Mouse (Mus musculus) forebrain, embryonic 13.5 days (tissue): ENCODE data around the gene Slc39a7. TPM values are rescaled to one million over a fixed set of nuclear protein-coding genes. Genes with fewer than 3 reads are reported as not detected.

ENCODE experiments used
- ATAC-seq: fragments of 200-750 bp; cut with Nextera tagmentation; 2 replicates; pipeline ENCODE4 v1.8.0; 2017
- H3K27ac ChIP-seq: fragments of 300-500 bp; sonication (generic); 2 replicates; pipeline ENCODE4 v1.5.1; 2015; ENCODE audit warnings: inconsistent platforms, mild to moderate bottlenecking, moderate library complexity
- H3K27me3 ChIP-seq: fragments of 300-500 bp; sonication (generic); 2 replicates; pipeline ENCODE4 v1.6.1; 2015; ENCODE audit warnings: mild to moderate bottlenecking, inconsistent platforms
- H3K36me3 ChIP-seq: fragments of 300-500 bp; sonication (generic); 2 replicates; pipeline ENCODE4 v1.6.1; 2015; ENCODE audit warnings: mild to moderate bottlenecking, inconsistent platforms; ENCODE audit not compliant: poor library complexity, severe bottlenecking
- H3K4me1 ChIP-seq: fragments of 300-500 bp; sonication (generic); 2 replicates; pipeline ENCODE4 v1.6.1; 2015; ENCODE audit warnings: inconsistent platforms
- H3K4me2 ChIP-seq: fragments of 300-500 bp; sonication (generic); 2 replicates; pipeline ENCODE4 v1.6.1; 2015; ENCODE audit warnings: inconsistent platforms, mild to moderate bottlenecking, moderate library complexity
- H3K4me3 ChIP-seq: fragments of 300-500 bp; sonication (generic); 2 replicates; pipeline ENCODE4 v1.5.1; 2015; ENCODE audit warnings: mild to moderate bottlenecking, inconsistent platforms
- H3K9ac ChIP-seq: fragments of 300-500 bp; sonication (generic); 2 replicates; pipeline ENCODE4 v1.6.1; 2015; ENCODE audit warnings: mild to moderate bottlenecking, inconsistent platforms
- H3K9me3 ChIP-seq: fragments of 300-500 bp; sonication (generic); replicated peaks from 2 replicates; pipeline ENCODE4 v1.6.1; 2016; ENCODE audit warnings: inconsistent platforms
- WGBS: fragments of 180-500 bp; shearing (Covaris S2); methylation state at CpG from one replicate; pipeline ENCODE4 v1.1.7; 2015; 5-methylcytosine and 5-hydroxymethylcytosine counted together
- polyA plus RNA-seq: library from polyadenylated mRNA; unstranded; fragments of >200 nt; fragmentation: Nextera tagmentation; extraction: Ambion mirVana; gene quantifications from 2 replicates; pipeline ENCODE4 v1.2.1, GENCODE M21; 2015

Gene Slc39a7
- polyA plus RNA-seq: 139 and 159 TPM in 2 replicates

- H3K27ac ChIP-seq: peak within 1 kb of the TSS; percentile 97
- peak within 1 kb of the TSS; percentile 94 for H3K9ac ChIP-seq
- peaks cover 61% of the 10 kb centered on the region for H3K4me1 ChIP-seq
- H3K27me3 ChIP-seq: no peaks in the 10 kb centered on the region
- no peaks in the 10 kb centered on the region for H3K9me3 ChIP-seq
- peak within 1 kb of the TSS; percentile 99 for H3K4me2 ChIP-seq
- under 1% methylated on average over 87 of the region's 88 CpGs for WGBS
- peak; percentile 82 for ATAC-seq
- peaks cover 46% of the 10 kb centered on the region for H3K36me3 ChIP-seq
- peak within 1 kb of the TSS; percentile 87 for H3K4me3 ChIP-seq
These were observed at the start of gene Slc39a7, which contains the start of gene Rxrb for GRCm38 (mm10) chr17:34031465-34032173. TSS of gene Slc39a7 (minus strand) at chr17:34031682. TSS of gene Rxrb (plus strand) at chr17:34031812.

DNA sequence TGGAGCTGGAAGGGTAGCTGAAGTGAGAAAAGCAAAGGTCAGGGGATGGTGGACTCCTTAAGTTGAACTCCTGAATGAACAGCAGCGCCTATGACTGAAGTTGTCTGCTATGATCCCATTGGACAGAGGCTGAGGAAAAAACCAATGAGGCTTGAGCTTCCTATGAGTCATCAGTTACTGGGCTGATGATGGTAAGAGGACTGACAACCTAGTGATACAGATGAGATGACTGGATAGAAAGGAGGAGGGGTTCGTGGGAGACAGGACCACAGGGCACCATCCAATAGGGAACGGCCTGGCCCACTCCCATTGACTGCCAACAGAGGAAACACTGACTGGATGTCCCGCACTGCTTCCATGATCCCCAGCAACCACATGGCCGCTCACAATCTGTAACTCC is 48.1 kb upstream of the Slc39a7 start:
- Histone ChIP-seq H3K27me3 (peaks cover 12% of the 10 kb centered on the region), H3K4me1 (peaks cover 12% of the 10 kb centered on the region), H3K4me3 (no peak overlapping the region), H3K4me2 (no peak overlapping the region), H3K27ac (no peak overlapping the region), H3K9ac (no peak overlapping the region), H3K9me3 (0 out of 2 replicates have a peak, but pooled peaks cover 3% of the 10 kb centered on the region), H3K36me3 (no peaks in the 10 kb centered on the region)
- peak; percentile 83 for ATAC-seq
- 14% methylated on average over 5 of the region's 5 CpGs for WGBS

DNA sequence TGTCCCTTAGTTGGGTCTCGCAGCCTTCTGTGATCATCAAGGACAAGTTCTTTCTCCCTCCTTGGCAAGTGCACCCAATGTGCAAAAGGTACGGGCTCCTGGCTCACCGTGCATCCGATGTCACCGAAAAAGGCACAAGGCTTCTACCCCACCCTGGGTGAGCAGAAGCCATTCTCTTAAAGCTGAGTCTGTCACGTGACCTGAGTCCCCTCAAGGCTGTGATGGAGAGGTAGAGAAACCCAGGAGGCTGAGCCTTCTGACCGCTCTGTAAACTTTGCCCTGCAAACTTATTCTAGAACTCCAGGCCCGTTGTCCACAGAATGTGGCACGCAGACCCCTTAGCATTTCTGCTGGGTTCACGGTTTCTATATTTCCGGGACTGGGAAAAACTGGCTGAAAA is 47.5 kb upstream of the Slc39a7 start:
- Histone ChIP-seq H3K9me3 (0 out of 2 replicates have a peak, but pooled peaks cover 3% of the 10 kb centered on the region), H3K27ac (no peak overlapping the region), H3K4me3 (no peak overlapping the region), H3K4me1 (peaks cover 12% of the 10 kb centered on the region), H3K27me3 (peaks cover 12% of the 10 kb centered on the region), H3K36me3 (no peaks in the 10 kb centered on the region), H3K9ac (no peak overlapping the region), H3K4me2 (no peak overlapping the region)
- WGBS: 90% methylated on average over 11 of the region's 11 CpGs
- ATAC-seq: no peak

- WGBS: 63% methylated on average over 4 of the region's 4 CpGs
- H3K27ac ChIP-seq: no peak overlapping the region
- H3K4me2 ChIP-seq: no peak overlapping the region
- H3K9ac ChIP-seq: no peak overlapping the region
- H3K4me1 ChIP-seq: peaks cover 9% of the 10 kb centered on the region
- H3K36me3 ChIP-seq: no peaks in the 10 kb centered on the region
- no peak overlapping the region for H3K4me3 ChIP-seq
- no peak for ATAC-seq
- 0 out of 2 replicates have a peak, but pooled peaks cover 3% of the 10 kb centered on the region for H3K9me3 ChIP-seq
- peaks cover 12% of the 10 kb centered on the region for H3K27me3 ChIP-seq
These were observed 46.7 kb upstream of the Slc39a7 start for GRCm38 (mm10) chr17:34078148-34078547.

DNA sequence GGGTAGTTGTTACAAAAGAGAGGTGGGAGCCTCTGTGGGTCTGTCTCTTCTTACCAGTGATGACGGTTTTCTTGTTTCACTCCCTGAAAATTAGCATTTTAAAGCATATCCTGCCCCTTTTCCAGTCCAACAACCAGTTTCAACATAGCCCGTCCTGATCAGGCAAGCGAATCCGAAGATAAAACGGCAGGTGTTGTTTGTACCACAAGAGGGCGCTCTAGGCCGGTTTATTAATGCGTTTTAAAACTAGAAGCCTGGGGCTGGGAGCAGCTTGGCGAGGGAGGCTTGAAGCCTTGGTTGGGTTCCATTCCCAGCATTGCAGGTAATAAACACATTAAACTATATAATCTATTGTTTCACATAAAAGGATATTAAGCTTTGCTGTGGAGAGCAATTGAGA is 46.1 kb upstream of the Slc39a7 start:
- H3K4me2 ChIP-seq: no peak overlapping the region
- 0 out of 2 replicates have a peak, but pooled peaks cover 5% of the 10 kb centered on the region for H3K4me1 ChIP-seq
- H3K4me3 ChIP-seq: no peak overlapping the region
- no peak overlapping the region for H3K27ac ChIP-seq
- H3K36me3 ChIP-seq: no peaks in the 10 kb centered on the region
- H3K9me3 ChIP-seq: 0 out of 2 replicates have a peak, but pooled peaks cover 3% of the 10 kb centered on the region
- H3K27me3 ChIP-seq: peaks cover 12% of the 10 kb centered on the region
- no peak for ATAC-seq
- H3K9ac ChIP-seq: no peak overlapping the region
- WGBS: under 1% methylated on average over 9 of the region's 9 CpGs

GRCm38 (mm10) chr17:34075271-34075670 is 43.8 kb upstream of the Slc39a7 start:
- H3K9me3 ChIP-seq: no peaks in the 10 kb centered on the region
- no peak overlapping the region for H3K4me2 ChIP-seq
- WGBS: 43% methylated on average over 7 of the region's 7 CpGs
- H3K4me1 ChIP-seq: 0 out of 2 replicates have a peak, but pooled peaks cover 5% of the 10 kb centered on the region
- H3K27me3 ChIP-seq: peaks cover 12% of the 10 kb centered on the region
- H3K27ac ChIP-seq: no peak overlapping the region
- no peak overlapping the region for H3K9ac ChIP-seq
- no peak for ATAC-seq
- no peaks in the 10 kb centered on the region for H3K36me3 ChIP-seq
- no peak overlapping the region for H3K4me3 ChIP-seq

DNA sequence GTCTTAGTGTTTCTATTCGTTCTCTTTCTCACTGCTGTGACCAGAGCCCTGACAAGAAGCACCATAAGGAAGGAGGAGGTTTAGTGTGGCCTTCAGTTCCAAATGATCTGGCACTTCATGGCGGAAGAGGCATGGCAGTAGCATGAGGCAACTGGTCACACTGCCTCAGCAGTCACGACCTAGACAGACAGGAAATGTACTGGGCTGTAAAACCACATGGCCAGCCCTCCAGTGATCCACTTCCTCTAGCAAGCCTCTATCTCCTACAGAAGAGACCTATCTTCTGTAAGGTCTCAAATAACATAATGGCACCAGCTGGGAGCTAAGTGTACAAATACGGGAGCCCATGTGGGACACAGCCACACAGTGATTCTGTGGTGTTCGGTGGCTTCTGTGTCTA is 40.6 kb upstream of the Slc39a7 start:
- H3K4me2 ChIP-seq: no peak overlapping the region
- no peak overlapping the region for H3K27ac ChIP-seq
- WGBS: 81% methylated on average over 5 of the region's 5 CpGs
- H3K4me1 ChIP-seq: 0 out of 2 replicates have a peak, but pooled peaks cover 5% of the 10 kb centered on the region
- peaks cover 8% of the 10 kb centered on the region for H3K27me3 ChIP-seq
- H3K4me3 ChIP-seq: no peak overlapping the region
- no peak overlapping the region for H3K9ac ChIP-seq
- no peak for ATAC-seq
- no peaks in the 10 kb centered on the region for H3K36me3 ChIP-seq
- H3K9me3 ChIP-seq: no peaks in the 10 kb centered on the region

GRCm38 (mm10) chr17:34068864-34069263 is 37.4 kb upstream of the Slc39a7 start:
- Histone ChIP-seq H3K36me3 (no peaks in the 10 kb centered on the region), H3K9me3 (no peaks in the 10 kb centered on the region), H3K4me1 (no peaks in the 10 kb centered on the region), H3K4me3 (no peak overlapping the region), H3K27me3 (no peaks in the 10 kb centered on the region), H3K4me2 (no peak overlapping the region), H3K9ac (no peak overlapping the region), H3K27ac (no peak overlapping the region)
- WGBS: 69% methylated on average over 3 of the region's 3 CpGs
- ATAC-seq: no peak

DNA sequence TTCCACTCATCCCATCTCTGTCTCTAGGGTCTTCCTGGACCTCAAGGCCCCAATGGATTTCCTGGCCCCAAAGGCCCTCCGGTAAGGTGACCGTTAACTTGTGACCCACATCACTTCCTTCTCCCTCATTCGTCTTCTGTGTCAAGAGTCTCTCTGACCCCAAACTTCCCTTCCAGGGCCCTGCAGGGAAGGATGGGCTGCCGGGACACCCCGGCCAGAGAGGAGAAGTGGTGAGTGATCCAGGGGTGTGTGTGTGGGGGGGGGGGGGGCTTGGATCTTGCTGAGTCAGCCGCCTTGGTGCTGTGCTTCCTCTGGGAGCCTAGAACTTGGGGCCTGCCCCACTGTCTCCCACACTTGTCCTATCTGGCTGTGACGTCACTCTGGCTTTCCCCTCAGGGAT is 25.7 kb upstream of the Slc39a7 start:
- Histone ChIP-seq H3K4me2 (no peak overlapping the region), H3K9me3 (no peaks in the 10 kb centered on the region), H3K4me1 (no peaks in the 10 kb centered on the region), H3K27me3 (no peaks in the 10 kb centered on the region), H3K9ac (no peak overlapping the region), H3K4me3 (no peak overlapping the region), H3K27ac (no peak overlapping the region), H3K36me3 (no peaks in the 10 kb centered on the region; the same call in 1 of the 2 replicates)
- no peak for ATAC-seq
- 90% methylated on average over 7 of the region's 7 CpGs for WGBS

DNA sequence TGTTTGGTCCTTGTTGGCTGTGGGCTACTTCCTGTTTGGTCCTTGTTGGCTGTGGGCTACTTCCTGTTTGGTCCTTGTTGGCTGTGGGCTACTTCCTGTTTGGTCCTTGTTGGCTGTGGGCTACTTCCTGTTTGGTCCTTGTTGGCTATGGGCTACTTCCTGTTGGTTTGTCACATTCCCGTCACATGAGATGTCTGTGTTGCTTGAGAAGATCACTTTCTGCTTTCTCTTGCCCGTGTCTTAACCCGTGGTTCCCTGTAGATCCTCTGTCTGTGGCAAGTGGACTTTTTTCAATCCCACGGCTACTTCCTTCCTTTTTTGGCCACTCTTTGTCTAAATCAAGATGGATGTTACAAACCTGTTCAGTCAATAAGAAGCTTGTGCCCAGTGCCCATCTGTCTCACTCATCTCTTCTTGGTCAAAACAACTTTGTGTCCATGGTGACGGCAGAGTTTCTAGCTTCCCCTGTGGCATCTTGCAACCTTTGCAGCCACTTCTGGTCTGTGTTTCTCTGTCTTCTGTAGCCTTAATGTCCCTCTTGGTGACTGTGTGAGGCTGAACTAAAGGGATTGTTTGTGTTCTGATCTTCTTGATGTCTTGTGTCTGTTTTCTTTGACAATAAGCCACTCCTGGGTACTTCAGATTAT is 16.0 kb upstream of the Slc39a7 start:
- Histone ChIP-seq H3K36me3 (no peaks in the 10 kb centered on the region; the same call in 1 of the 2 replicates), H3K27me3 (no peaks in the 10 kb centered on the region), H3K4me3 (no peak overlapping the region), H3K27ac (no peak overlapping the region), H3K4me2 (no peak overlapping the region), H3K9ac (no peak overlapping the region), H3K9me3 (peaks cover 4% of the 10 kb centered on the region; the same call in 1 of the 2 replicates), H3K4me1 (no peaks in the 10 kb centered on the region)
- 95% methylated on average over 5 of the region's 5 CpGs for WGBS
- ATAC-seq: no peak

GRCm38 (mm10) chr17:34045941-34046340 is 14.5 kb upstream of the Slc39a7 start:
- Histone ChIP-seq H3K27me3 (no peaks in the 10 kb centered on the region), H3K27ac (no peak overlapping the region), H3K4me3 (no peak overlapping the region), H3K36me3 (no peaks in the 10 kb centered on the region), H3K9ac (no peak overlapping the region), H3K9me3 (peaks cover 4% of the 10 kb centered on the region; the same call in 1 of the 2 replicates), H3K4me1 (0 out of 2 replicates have a peak, but pooled peaks cover 5% of the 10 kb centered on the region), H3K4me2 (no peak overlapping the region)
- WGBS: 78% methylated on average over 14 of the region's 14 CpGs
- no peak for ATAC-seq
